Mouse (Mus musculus) liver, embryonic 18 days (tissue): ENCODE measurements around the gene 4930455H04Rik. TPM values are rescaled to one million over a fixed set of nuclear protein-coding genes. Genes with fewer than 3 reads are reported as not detected.

Experiments used
- polyA plus RNA-seq: library from polyadenylated mRNA; depleted of rRNA; stranded (reverse); fragments of >200 nt; gene quantifications from 2 replicates; pipeline ENCODE4 v1.2.3, GENCODE M21; 2012; rRNA removed

4930455H04Rik gene
- 0.02 and 0.05 TPM in 2 replicates for polyA plus RNA-seq

GRCm38 (mm10) chr3:116967967-116968366 lies at the start of gene 4930455H04Rik:
Gene 4930455H04Rik (plus strand): TSS chr3:116968267.

GRCm38 (mm10) chr3:116968540-116968997 lies 502 bp downstream of the 4930455H04Rik start, which contains the start of gene Palmd:
Gene Palmd (minus strand): TSS chr3:116968987.

Other genes with a start within 250 kb of the 4930455H04Rik start
- gene Agl, start 160.1 kb upstream of the 4930455H04Rik start, polyA plus RNA-seq: 17.1 and 21.5 TPM in 2 replicates
- 22.8 and 27.8 TPM in 2 replicates for gene Frrs1, start 108.8 kb upstream of the 4930455H04Rik start, polyA plus RNA-seq
- gene Palmd, start 720 bp downstream of the 4930455H04Rik start, polyA plus RNA-seq: 13.2 and 13.5 TPM in 2 replicates